Mouse (Mus musculus): ENCODE results near the gene Trem1. TPM values are rescaled to one million over a fixed set of nuclear protein-coding genes. Genes with fewer than 3 reads are reported as not detected.

The Trem1 gene
- polyA plus RNA-seq, 1 experiment from 2014 or later: 0.23 TPM

DNA sequence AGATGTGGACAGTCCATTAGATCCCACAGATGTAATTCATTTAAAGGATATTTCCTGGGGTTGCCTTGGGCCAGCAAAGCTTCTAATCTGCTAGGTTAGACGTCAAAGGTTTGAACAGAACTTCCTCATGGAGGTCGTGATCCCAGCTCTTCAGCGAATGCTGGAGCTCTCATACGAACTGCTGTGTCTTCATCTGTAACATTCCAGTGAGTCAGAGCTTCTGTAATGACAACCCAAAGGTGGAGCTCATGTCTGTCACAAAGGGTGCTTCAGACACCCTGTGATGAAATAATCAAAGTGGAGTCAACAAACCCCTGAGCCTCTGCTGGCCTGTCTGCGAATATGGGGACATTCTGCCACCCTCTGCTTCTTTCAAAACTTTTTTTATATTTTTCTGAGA, 2.0 kb downstream of the Trem1 start:
- H3K27ac ChIP-seq (ENCODE audit: low read depth): no peak overlapping the region
- no peak overlapping the region for H3K4me2 ChIP-seq (ENCODE audit: low read length)
- no peaks in the 10 kb centered on the region for H3K36me3 ChIP-seq (ENCODE audit: control insufficient read depth, insufficient read depth, low read length)
- no peak overlapping the region for H3K9ac ChIP-seq (ENCODE audit: low read length)
- H3K4me1 ChIP-seq (replicated peaks; ENCODE audit: control insufficient read depth, insufficient read depth, low read length): no peaks in the 10 kb centered on the region; the same call in 1 of the 2 replicates
- ATAC-seq (replicated peaks; ENCODE audit: low FRiP score, low TSS enrichment, low read depth): no peak
- no peak overlapping the region for H3K4me3 ChIP-seq (ENCODE audit: low read depth, low read length)
- DNase-seq (ENCODE audit: low spot score): no peak
- no peaks in the 10 kb centered on the region for H3K9me3 ChIP-seq (ENCODE audit: control insufficient read depth, low read length)
- WGBS: 73% methylated on average over 5 of the region's 5 CpGs
- no peaks in the 10 kb centered on the region for H3K27me3 ChIP-seq (replicated peaks; ENCODE audit: control insufficient read depth, insufficient read depth, low read length)

DNA sequence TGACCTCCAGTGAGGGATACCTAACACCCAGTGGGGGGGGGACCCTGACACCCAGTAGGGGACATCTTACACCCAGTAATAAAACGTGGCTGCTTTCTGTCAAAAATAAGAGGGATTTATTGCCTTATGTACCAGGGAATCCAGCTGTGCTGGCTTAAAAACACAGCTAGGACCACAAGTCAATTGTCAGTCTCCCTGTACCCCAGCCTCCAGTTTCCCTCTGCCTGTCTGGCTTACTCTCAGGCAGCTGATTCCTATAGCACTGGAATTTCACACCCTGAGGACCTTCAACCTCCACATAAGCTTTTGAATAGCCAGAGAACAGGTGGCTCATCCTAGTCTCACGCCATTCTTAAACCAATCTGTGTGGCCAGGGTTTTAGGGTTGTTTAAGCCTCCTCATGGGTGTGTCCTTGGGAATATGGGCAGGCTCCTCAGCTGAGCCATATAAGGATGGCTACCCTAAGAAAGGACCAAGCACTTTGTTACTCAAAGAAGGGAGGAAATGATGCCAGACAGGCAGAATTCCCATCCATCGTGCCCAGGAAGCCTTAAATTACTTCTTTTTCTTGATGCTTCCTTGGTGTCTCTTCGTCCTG, 3.3 kb downstream of the Trem1 start:
- DNase-seq (ENCODE audit: low spot score) (no peak), ATAC-seq (replicated peaks; ENCODE audit: low FRiP score, low TSS enrichment, low read depth) (no peak)
- H3K4me1 ChIP-seq (replicated peaks; ENCODE audit: control insufficient read depth, insufficient read depth, low read length): no peaks in the 10 kb centered on the region; the same call in 1 of the 2 replicates
- H3K4me2 ChIP-seq (ENCODE audit: low read length): no peak overlapping the region
- no peaks in the 10 kb centered on the region for H3K36me3 ChIP-seq (ENCODE audit: control insufficient read depth, insufficient read depth, low read length)
- WGBS: 39% methylated on average over 4 of the region's 4 CpGs
- H3K9ac ChIP-seq (ENCODE audit: low read length): no peak overlapping the region
- H3K27ac ChIP-seq (ENCODE audit: low read depth): no peak overlapping the region
- H3K9me3 ChIP-seq (ENCODE audit: control insufficient read depth, low read length): no peaks in the 10 kb centered on the region
- H3K4me3 ChIP-seq (ENCODE audit: low read depth, low read length): no peak overlapping the region
- no peaks in the 10 kb centered on the region for H3K27me3 ChIP-seq (replicated peaks; ENCODE audit: control insufficient read depth, insufficient read depth, low read length)

- WGBS: 93% methylated on average over 8 of the region's 8 CpGs
- Histone ChIP-seq H3K4me1 (replicated peaks; ENCODE audit: control insufficient read depth, insufficient read depth, low read length) (no peaks in the 10 kb centered on the region; the same call in 1 of the 2 replicates), H3K27ac (ENCODE audit: low read depth) (no peak overlapping the region), H3K9ac (ENCODE audit: low read length) (no peak overlapping the region), H3K4me2 (ENCODE audit: low read length) (no peak overlapping the region), H3K36me3 (ENCODE audit: control insufficient read depth, insufficient read depth, low read length) (no peaks in the 10 kb centered on the region), H3K4me3 (ENCODE audit: low read depth, low read length) (no peak overlapping the region), H3K27me3 (replicated peaks; ENCODE audit: control insufficient read depth, insufficient read depth, low read length) (no peaks in the 10 kb centered on the region), H3K9me3 (ENCODE audit: control insufficient read depth, low read length) (no peaks in the 10 kb centered on the region)
- no peak for ATAC-seq (replicated peaks; ENCODE audit: low FRiP score, low TSS enrichment, low read depth)
- DNase-seq (ENCODE audit: low spot score): no peak
Observed at GRCm38 (mm10) chr17:48237621-48238020, 5.1 kb downstream of the Trem1 start.

DNA sequence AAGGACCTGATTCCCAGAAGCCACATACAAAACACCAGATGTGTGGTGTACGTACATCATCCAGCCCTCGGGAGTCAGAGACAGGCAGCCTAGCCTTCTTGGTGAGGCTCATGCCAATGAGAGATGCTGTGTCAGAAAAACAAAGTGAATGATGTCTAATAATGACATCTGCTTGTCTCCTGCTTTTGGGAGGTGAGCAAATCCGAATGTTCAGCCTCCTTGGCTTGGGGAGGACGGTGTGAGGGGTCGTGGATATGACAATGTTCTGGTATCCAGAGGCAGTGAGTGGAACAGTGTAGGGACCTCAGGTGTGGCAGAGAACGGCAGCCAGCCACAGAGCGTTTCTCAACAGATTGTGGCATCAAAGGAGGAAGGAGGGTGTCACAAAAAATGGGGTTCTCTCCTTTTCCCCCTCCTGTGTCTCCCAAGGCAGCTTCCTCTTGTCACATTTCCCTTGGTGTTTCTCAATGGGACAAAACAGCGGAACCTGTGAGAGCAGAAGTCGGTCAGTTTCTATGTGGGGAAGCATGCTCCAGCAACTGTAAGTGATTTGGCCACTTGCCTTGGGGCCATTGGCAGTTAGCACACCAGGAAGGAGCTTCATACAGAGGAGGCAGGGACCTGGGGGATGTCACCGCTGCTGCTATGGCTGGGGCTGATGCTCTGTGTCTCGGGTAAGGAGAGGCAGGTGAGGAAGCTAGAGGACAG, 14.8 kb downstream of the Trem1 start, which contains the start of gene Trem3:
Trem3 (plus strand) TSS at position 557 of the 708 bp plus-strand sequence.
- no peak for DNase-seq (ENCODE audit: low spot score)
- H3K27me3 ChIP-seq (replicated peaks; ENCODE audit: control insufficient read depth, insufficient read depth, low read length): no peaks in the 10 kb centered on the region
- H3K4me3 ChIP-seq (ENCODE audit: low read depth, low read length): no peak within 1 kb of the TSS
- no peak within 1 kb of the TSS for H3K27ac ChIP-seq (ENCODE audit: low read depth)
- no peaks in the 10 kb centered on the region for H3K9me3 ChIP-seq (ENCODE audit: control insufficient read depth, low read length)
- H3K9ac ChIP-seq (ENCODE audit: low read length): no peak within 1 kb of the TSS
- H3K4me2 ChIP-seq (ENCODE audit: low read length): no peak within 1 kb of the TSS
- H3K4me1 ChIP-seq (replicated peaks; ENCODE audit: control insufficient read depth, insufficient read depth, low read length): no peaks in the 10 kb centered on the region
- H3K36me3 ChIP-seq (ENCODE audit: control insufficient read depth, insufficient read depth, low read length): no peaks in the 10 kb centered on the region
- ATAC-seq (replicated peaks; ENCODE audit: low FRiP score, low TSS enrichment, low read depth): no peak
- WGBS: 77% methylated on average over 11 of the region's 11 CpGs

- Histone ChIP-seq H3K9me3 (ENCODE audit: control insufficient read depth, low read length) (no peaks in the 10 kb centered on the region), H3K27me3 (replicated peaks; ENCODE audit: control insufficient read depth, insufficient read depth, low read length) (no peaks in the 10 kb centered on the region), H3K36me3 (ENCODE audit: control insufficient read depth, insufficient read depth, low read length) (no peaks in the 10 kb centered on the region), H3K4me1 (replicated peaks; ENCODE audit: control insufficient read depth, insufficient read depth, low read length) (no peaks in the 10 kb centered on the region), H3K27ac (ENCODE audit: low read depth) (no peak overlapping the region), H3K4me3 (ENCODE audit: low read depth, low read length) (no peak overlapping the region), H3K9ac (ENCODE audit: low read length) (no peak overlapping the region), H3K4me2 (ENCODE audit: low read length) (no peak overlapping the region)
- DNase-seq (ENCODE audit: low spot score) (no peak), ATAC-seq (replicated peaks; ENCODE audit: low FRiP score, low TSS enrichment, low read depth) (no peak)
Observed at GRCm38 (mm10) chr17:48249039-48249438, 16.5 kb downstream of the Trem1 start.

- Histone ChIP-seq H3K4me1 (replicated peaks; ENCODE audit: control insufficient read depth, insufficient read depth, low read length) (no peaks in the 10 kb centered on the region), H3K27me3 (replicated peaks; ENCODE audit: control insufficient read depth, insufficient read depth, low read length) (no peaks in the 10 kb centered on the region), H3K4me2 (ENCODE audit: low read length) (no peak overlapping the region), H3K9me3 (ENCODE audit: control insufficient read depth, low read length) (no peaks in the 10 kb centered on the region), H3K4me3 (ENCODE audit: low read depth, low read length) (no peak overlapping the region), H3K9ac (ENCODE audit: low read length) (no peak overlapping the region), H3K27ac (ENCODE audit: low read depth) (no peak overlapping the region), H3K36me3 (ENCODE audit: control insufficient read depth, insufficient read depth, low read length) (no peaks in the 10 kb centered on the region)
- no peak for ATAC-seq (replicated peaks; ENCODE audit: low FRiP score, low TSS enrichment, low read depth)
- 82% methylated on average over 11 of the region's 11 CpGs for WGBS
- no peak for DNase-seq (ENCODE audit: low spot score)
Observed at GRCm38 (mm10) chr17:48249501-48249900, 16.9 kb downstream of the Trem1 start.

- ATAC-seq (replicated peaks; ENCODE audit: low FRiP score, low TSS enrichment, low read depth) (no peak), DNase-seq (ENCODE audit: low spot score) (no peak)
- Histone ChIP-seq H3K9me3 (ENCODE audit: control insufficient read depth, low read length) (no peaks in the 10 kb centered on the region), H3K36me3 (ENCODE audit: control insufficient read depth, insufficient read depth, low read length) (no peaks in the 10 kb centered on the region), H3K4me1 (replicated peaks; ENCODE audit: control insufficient read depth, insufficient read depth, low read length) (no peaks in the 10 kb centered on the region), H3K4me3 (ENCODE audit: low read depth, low read length) (no peak overlapping the region), H3K27ac (ENCODE audit: low read depth) (no peak overlapping the region), H3K27me3 (replicated peaks; ENCODE audit: control insufficient read depth, insufficient read depth, low read length) (no peaks in the 10 kb centered on the region), H3K9ac (ENCODE audit: low read length) (no peak overlapping the region), H3K4me2 (ENCODE audit: low read length) (no peak overlapping the region)
- WGBS: 88% methylated on average over 7 of the region's 7 CpGs
Observed at GRCm38 (mm10) chr17:48250631-48251030, 18.1 kb downstream of the Trem1 start.

GRCm38 (mm10) chr17:48256575-48256974, 24.0 kb downstream of the Trem1 start:
- 0 out of 2 replicates have a peak, but pooled peaks cover 6% of the 10 kb centered on the region for H3K9me3 ChIP-seq (ENCODE audit: control insufficient read depth, low read length)
- DNase-seq (ENCODE audit: low spot score) (no peak), ATAC-seq (replicated peaks; ENCODE audit: low FRiP score, low TSS enrichment, low read depth) (no peak)
- H3K9ac ChIP-seq (ENCODE audit: low read length): no peak overlapping the region
- no peak overlapping the region for H3K27ac ChIP-seq (ENCODE audit: low read depth)
- H3K36me3 ChIP-seq (ENCODE audit: control insufficient read depth, insufficient read depth, low read length): no peaks in the 10 kb centered on the region
- H3K4me3 ChIP-seq (ENCODE audit: low read depth, low read length): no peak overlapping the region
- no peak overlapping the region for H3K4me2 ChIP-seq (ENCODE audit: low read length)
- no peaks in the 10 kb centered on the region for H3K4me1 ChIP-seq (replicated peaks; ENCODE audit: control insufficient read depth, insufficient read depth, low read length)
- no peaks in the 10 kb centered on the region for H3K27me3 ChIP-seq (replicated peaks; ENCODE audit: control insufficient read depth, insufficient read depth, low read length)

- WGBS: 85% methylated on average over 2 of the region's 2 CpGs
- Histone ChIP-seq H3K9ac (ENCODE audit: low read length) (no peak overlapping the region), H3K4me3 (ENCODE audit: low read depth, low read length) (no peak overlapping the region), H3K4me2 (ENCODE audit: low read length) (no peak overlapping the region), H3K36me3 (ENCODE audit: control insufficient read depth, insufficient read depth, low read length) (no peaks in the 10 kb centered on the region), H3K27ac (ENCODE audit: low read depth) (no peak overlapping the region), H3K27me3 (replicated peaks; ENCODE audit: control insufficient read depth, insufficient read depth, low read length) (no peaks in the 10 kb centered on the region), H3K9me3 (ENCODE audit: control insufficient read depth, low read length) (0 out of 2 replicates have a peak, but pooled peaks cover 6% of the 10 kb centered on the region), H3K4me1 (replicated peaks; ENCODE audit: control insufficient read depth, insufficient read depth, low read length) (peaks cover 10% of the 10 kb centered on the region)
- ATAC-seq (replicated peaks; ENCODE audit: low FRiP score, low TSS enrichment, low read depth) (no peak), DNase-seq (ENCODE audit: low spot score) (no peak)
Observed at GRCm38 (mm10) chr17:48261868-48262267, 29.3 kb downstream of the Trem1 start.

Measured in intestine, embryonic 14.5 days (tissue).